Mouse (Mus musculus) forebrain, embryonic 14.5 days (tissue): Measurements from ENCODE around the gene Pigv. TPM values are rescaled to one million over a fixed set of nuclear protein-coding genes. Genes with fewer than 3 reads are reported as not detected.

Experiments used
- ATAC-seq: fragments of 200-750 bp; cut with Nextera tagmentation; 2 replicates; pipeline ENCODE4 v1.8.0; 2017; ENCODE audit warnings: mild to moderate bottlenecking, moderate library complexity
- DNase-seq: peaks from one replicate; pipeline ENCODE4 v3.0.0-alpha.2; 2015; ENCODE audit warnings: low spot score
- H3K27ac ChIP-seq: fragments of 300-500 bp; sonication (generic); 2 replicates; pipeline ENCODE4 v1.5.1; 2014; ENCODE audit warnings: low read depth, mild to moderate bottlenecking, control low read depth, low read length, moderate library complexity
- H3K27me3 ChIP-seq: fragments of 300-500 bp; sonication (generic); replicated peaks from 2 replicates; pipeline ENCODE4 v1.6.1; 2014; ENCODE audit warnings: low read length, control low read depth, mixed read lengths; ENCODE audit not compliant: control insufficient read depth, insufficient read depth
- H3K36me3 ChIP-seq: fragments of 300-500 bp; sonication (generic); 2 replicates; pipeline ENCODE4 v1.6.1; 2014; ENCODE audit warnings: low read length, control low read depth; ENCODE audit not compliant: control insufficient read depth, insufficient read depth
- H3K4me1 ChIP-seq: fragments of 300-500 bp; sonication (generic); 2 replicates; pipeline ENCODE4 v1.6.1; 2014; ENCODE audit warnings: antibody characterized with exemption, low read length, control low read depth; ENCODE audit not compliant: control insufficient read depth, insufficient read depth
- H3K4me2 ChIP-seq: fragments of 300-500 bp; sonication (generic); 2 replicates; pipeline ENCODE4 v1.6.1; 2014; ENCODE audit warnings: mild to moderate bottlenecking, control low read depth, low read length
- H3K4me3 ChIP-seq: fragments of 300-500 bp; sonication (generic); 2 replicates; pipeline ENCODE4 v1.5.1; 2014; ENCODE audit warnings: low read depth, low read length, control low read depth
- H3K9ac ChIP-seq: fragments of 300-500 bp; sonication (generic); 2 replicates; pipeline ENCODE4 v1.6.1; 2014; ENCODE audit warnings: mild to moderate bottlenecking, low read length, control low read depth, moderate library complexity
- H3K9me3 ChIP-seq: fragments of 300-500 bp; sonication (generic); replicated peaks from 2 replicates; pipeline ENCODE4 v1.6.1; 2016; ENCODE audit warnings: low read length, control low read depth, mixed read lengths; ENCODE audit not compliant: control insufficient read depth
- WGBS: fragments of 180-500 bp; shearing (Covaris S2); extraction: QIAGEN DNeasy Blood & Tissue Kit; methylation state at CpG from one replicate; pipeline ENCODE4 v1.1.7; 2014; 5-methylcytosine and 5-hydroxymethylcytosine counted together
- microRNA-seq: library from miRNA; unstranded; fragments of <30 nt; microRNA quantifications from one replicate; pipeline ENCODE4, GENCODE M21; 2016
- polyA plus RNA-seq: library from polyadenylated mRNA; unstranded; fragments of >200 nt; fragmentation: Nextera tagmentation; extraction: Ambion mirVana; gene quantifications from 2 replicates; pipeline ENCODE4 v1.2.1, GENCODE M21; 2014

Gene Pigv
- polyA plus RNA-seq, 1 experiment from 2014 or later, result 7.0 TPM

DNA sequence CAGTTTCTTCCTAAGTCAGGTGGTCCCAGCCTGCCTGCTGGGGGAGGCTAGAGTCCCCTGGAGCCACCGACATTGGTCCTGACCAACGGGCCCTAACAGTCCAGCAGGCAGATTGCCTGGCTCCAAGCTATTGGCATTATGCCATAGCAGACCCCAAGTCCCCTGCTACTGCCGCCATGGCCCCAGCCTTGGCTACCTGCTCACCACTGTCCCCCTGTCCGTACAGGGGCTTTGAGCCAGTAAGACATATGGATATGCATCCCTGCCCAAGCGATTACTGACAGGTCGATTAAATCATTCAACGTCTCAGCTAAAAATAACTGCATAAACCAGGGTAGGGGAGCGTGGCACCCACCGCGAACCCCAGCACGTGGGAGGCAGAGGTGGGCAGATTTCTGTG is 54.5 kb downstream of the Pigv start:
- Histone ChIP-seq H3K27me3 (no peaks in the 10 kb centered on the region), H3K4me3 (no peak overlapping the region), H3K36me3 (peaks cover 15% of the 10 kb centered on the region), H3K9me3 (no peaks in the 10 kb centered on the region), H3K9ac (no peak overlapping the region), H3K4me1 (no peaks in the 10 kb centered on the region), H3K27ac (no peak overlapping the region), H3K4me2 (no peak overlapping the region)
- ATAC-seq (no peak), DNase-seq (no peak)
- WGBS, result 95% methylated on average over 11 of the region's 11 CpGs

DNA sequence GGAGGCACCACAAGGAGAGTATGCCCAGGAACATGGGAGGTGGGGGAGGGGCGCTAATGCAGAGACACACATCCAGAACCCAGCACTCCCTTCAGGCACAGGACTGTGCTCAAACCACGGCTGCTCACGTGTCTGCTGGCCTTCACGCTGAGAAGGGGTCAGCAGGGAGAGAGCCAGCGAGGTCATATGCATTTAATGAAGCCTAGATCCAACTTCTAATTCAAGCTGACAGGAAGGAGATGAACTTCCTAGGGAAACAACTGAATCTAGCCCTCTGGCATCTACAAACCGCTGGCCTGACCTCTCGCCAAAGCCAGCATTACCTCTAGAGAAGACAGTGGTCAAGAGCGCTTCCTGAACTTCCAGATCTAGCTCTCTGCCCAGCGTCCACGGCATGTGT is 57.0 kb downstream of the Pigv start:
- H3K4me1 ChIP-seq, result no peaks in the 10 kb centered on the region
- H3K27ac ChIP-seq, result no peak overlapping the region
- DNase-seq (no peak), ATAC-seq (no peak)
- 84% methylated on average over 10 of the region's 10 CpGs for WGBS
- no peak overlapping the region for H3K4me3 ChIP-seq
- peaks cover 27% of the 10 kb centered on the region for H3K36me3 ChIP-seq
- no peak overlapping the region for H3K4me2 ChIP-seq
- H3K27me3 ChIP-seq, result no peaks in the 10 kb centered on the region
- no peak overlapping the region for H3K9ac ChIP-seq
- 0 out of 2 replicates have a peak, but pooled peaks cover 3% of the 10 kb centered on the region for H3K9me3 ChIP-seq

DNA sequence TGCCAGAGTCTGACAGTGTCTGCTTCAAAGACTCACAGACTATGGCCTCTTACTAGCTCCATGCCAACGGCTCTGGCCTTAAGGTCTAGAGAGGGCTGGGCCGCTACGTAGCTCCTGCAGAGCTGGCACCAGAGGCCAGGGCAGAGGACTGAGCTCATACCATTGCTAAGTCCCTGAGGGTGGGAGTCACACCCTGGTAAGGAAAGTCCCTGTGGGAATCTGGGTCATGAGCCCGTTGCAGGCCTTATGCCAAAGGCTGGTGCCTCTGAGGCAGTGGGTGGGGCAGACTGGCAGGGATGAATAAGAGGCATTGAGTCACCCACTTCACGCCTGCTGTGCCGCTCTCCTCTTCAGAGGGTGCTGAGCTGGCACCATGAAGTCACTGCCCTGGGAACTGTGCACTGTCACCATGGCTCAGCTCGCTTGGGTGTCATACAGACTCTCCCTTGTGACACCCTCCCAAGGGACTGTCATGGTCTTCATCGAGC is 58.1 kb downstream of the Pigv start:
- Histone ChIP-seq H3K4me1 (no peaks in the 10 kb centered on the region), H3K4me2 (no peak overlapping the region), H3K9ac (no peak overlapping the region), H3K27me3 (no peaks in the 10 kb centered on the region), H3K4me3 (no peak overlapping the region), H3K9me3 (0 out of 2 replicates have a peak, but pooled peaks cover 3% of the 10 kb centered on the region), H3K27ac (no peak overlapping the region), H3K36me3 (peaks cover 24% of the 10 kb centered on the region)
- WGBS, result 89% methylated on average over 8 of the region's 8 CpGs
- ATAC-seq (no peak), DNase-seq (no peak)

DNA sequence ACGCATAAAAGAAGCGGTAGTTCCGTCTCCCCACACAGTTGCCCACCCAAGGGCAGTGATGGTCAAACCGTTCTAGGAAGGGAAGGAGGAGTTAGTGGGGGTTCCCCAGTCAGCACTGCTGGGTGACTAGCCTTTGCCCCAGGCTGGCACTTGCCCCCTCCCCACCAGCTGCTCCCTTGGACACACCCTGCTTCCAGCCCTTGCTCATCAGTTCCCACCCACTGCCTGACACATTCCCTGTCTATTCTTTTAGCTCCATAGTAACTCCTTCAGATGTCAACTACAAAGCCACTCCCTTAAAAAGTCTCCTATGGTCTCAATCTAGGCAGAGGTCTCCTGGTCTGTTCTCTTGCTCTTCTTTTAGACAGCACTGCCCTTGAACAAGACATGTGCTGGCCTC is 58.6 kb downstream of the Pigv start:
- Histone ChIP-seq H3K27ac (no peak overlapping the region), H3K36me3 (peaks cover 24% of the 10 kb centered on the region), H3K4me1 (no peaks in the 10 kb centered on the region), H3K9me3 (0 out of 2 replicates have a peak, but pooled peaks cover 3% of the 10 kb centered on the region), H3K4me3 (no peak overlapping the region), H3K27me3 (no peaks in the 10 kb centered on the region), H3K4me2 (no peak overlapping the region), H3K9ac (no peak overlapping the region)
- WGBS, result 96% methylated on average over 4 of the region's 4 CpGs
- DNase-seq (no peak), ATAC-seq (no peak)

DNA sequence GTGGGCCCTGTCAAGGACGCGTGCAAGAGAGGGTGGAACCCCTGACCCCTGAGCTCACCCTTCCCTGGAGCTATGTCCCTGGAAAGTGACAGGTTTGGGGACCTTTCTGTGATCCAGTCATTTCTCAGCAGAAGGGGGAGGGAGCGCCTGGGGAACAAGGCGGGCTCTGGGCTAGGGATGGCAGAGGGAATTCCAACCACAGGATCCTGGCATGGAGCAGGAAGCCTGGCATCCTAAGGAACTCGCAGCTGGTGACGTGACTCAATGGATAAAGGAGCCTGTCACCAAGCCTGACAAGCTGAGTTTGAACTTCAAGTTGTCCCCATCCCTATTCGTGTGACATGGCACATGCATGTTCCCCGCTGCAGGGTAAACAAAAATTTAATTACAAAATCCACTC is 59.4 kb downstream of the Pigv start:
- 0 out of 2 replicates have a peak, but pooled peaks cover 3% of the 10 kb centered on the region for H3K9me3 ChIP-seq
- H3K27ac ChIP-seq, result no peak overlapping the region
- no peak overlapping the region for H3K4me3 ChIP-seq
- no peaks in the 10 kb centered on the region for H3K4me1 ChIP-seq
- no peak overlapping the region for H3K9ac ChIP-seq
- H3K36me3 ChIP-seq, result peaks cover 29% of the 10 kb centered on the region
- no peak overlapping the region for H3K4me2 ChIP-seq
- H3K27me3 ChIP-seq, result no peaks in the 10 kb centered on the region
- WGBS, result 92% methylated on average over 8 of the region's 8 CpGs
- ATAC-seq (no peak), DNase-seq (no peak)

DNA sequence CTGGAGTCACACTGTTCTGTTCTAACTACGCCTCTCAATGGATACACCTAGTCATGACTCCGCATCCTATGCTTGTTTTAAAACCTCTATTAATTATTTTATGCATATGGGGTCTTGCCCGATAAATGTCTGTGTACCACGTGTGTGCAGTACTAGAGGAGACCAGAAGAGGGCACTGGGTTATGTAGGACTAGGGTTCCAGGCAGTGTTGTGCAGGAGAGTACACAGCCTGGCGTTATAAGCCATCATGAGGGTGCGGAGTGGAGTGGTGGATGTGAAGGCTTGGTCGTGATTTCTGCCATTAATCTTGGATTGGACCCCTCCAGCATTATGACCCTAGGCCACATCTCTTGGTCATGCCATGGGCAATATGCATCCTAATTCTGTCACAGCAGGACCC is 60.0 kb downstream of the Pigv start:
- H3K4me1 ChIP-seq, result no peaks in the 10 kb centered on the region
- H3K9me3 ChIP-seq, result 0 out of 2 replicates have a peak, but pooled peaks cover 3% of the 10 kb centered on the region
- H3K4me2 ChIP-seq, result no peak overlapping the region
- no peaks in the 10 kb centered on the region for H3K27me3 ChIP-seq
- ATAC-seq, result no peak
- peaks cover 33% of the 10 kb centered on the region for H3K36me3 ChIP-seq
- H3K9ac ChIP-seq, result no peak overlapping the region
- H3K4me3 ChIP-seq, result no peak overlapping the region
- H3K27ac ChIP-seq, result no peak overlapping the region
- DNase-seq, result no peak
- 95% methylated on average over 7 of the region's 7 CpGs for WGBS

DNA sequence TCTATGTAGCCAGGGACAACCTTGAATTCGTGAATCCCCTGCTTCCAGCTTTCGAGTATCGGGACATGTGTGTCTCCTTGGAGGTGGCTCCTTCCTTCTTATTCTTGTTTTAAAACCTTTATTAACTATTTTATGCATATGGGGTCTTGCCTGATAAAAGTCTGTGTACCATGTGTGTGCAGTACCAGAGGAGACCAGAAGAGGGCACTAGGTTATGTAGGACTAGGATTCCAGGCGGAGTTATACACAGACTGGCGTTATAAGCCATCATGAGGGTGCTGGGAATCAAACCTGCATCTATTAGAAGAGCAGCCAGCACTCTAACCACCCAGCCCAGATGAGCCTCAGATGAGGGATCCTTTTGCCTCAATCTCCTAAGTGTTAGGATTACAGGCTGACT is 60.6 kb downstream of the Pigv start:
- no peak overlapping the region for H3K9ac ChIP-seq
- DNase-seq (no peak), ATAC-seq (no peak)
- peaks cover 38% of the 10 kb centered on the region for H3K36me3 ChIP-seq
- 96% methylated on average over 5 of the region's 5 CpGs for WGBS
- no peaks in the 10 kb centered on the region for H3K4me1 ChIP-seq
- no peaks in the 10 kb centered on the region for H3K27me3 ChIP-seq
- no peak overlapping the region for H3K4me2 ChIP-seq
- no peak overlapping the region for H3K27ac ChIP-seq
- 0 out of 2 replicates have a peak, but pooled peaks cover 3% of the 10 kb centered on the region for H3K9me3 ChIP-seq
- H3K4me3 ChIP-seq, result no peak overlapping the region

Small RNAs within 50 kb of the gene (microRNA-seq; reads per million reads assigned to microRNA genes)
- 0.53 reads per million for gene Mir7227

Other genes with a start within 250 kb of the Pigv start
- 0.09 and 0.27 TPM in 2 replicates for gene Tent5b, start 192.5 kb downstream of the Pigv start, polyA plus RNA-seq
- gene Trnp1, start 174.1 kb downstream of the Pigv start, polyA plus RNA-seq, result 5.8 and 6.2 TPM in 2 replicates
- gene Kdf1, start 153.7 kb downstream of the Pigv start, polyA plus RNA-seq, result 0.12 and 0.20 TPM in 2 replicates
- gene Nudc, start 126.7 kb downstream of the Pigv start, polyA plus RNA-seq, result 139 and 181 TPM in 2 replicates
- not detected in 2 replicates for gene Nr0b2, start 119.3 kb downstream of the Pigv start, polyA plus RNA-seq
- gene Gpatch3, start 97.9 kb downstream of the Pigv start, polyA plus RNA-seq, result 6.5 and 6.6 TPM in 2 replicates
- gene Gpn2, start 88.3 kb downstream of the Pigv start, polyA plus RNA-seq, result 29.3 and 30.1 TPM in 2 replicates
- gene Sfn, start 70.5 kb downstream of the Pigv start, polyA plus RNA-seq, result 0.84 and 1.1 TPM in 2 replicates
- 2.0 and 2.5 TPM in 2 replicates for gene Zdhhc18, start 22.5 kb downstream of the Pigv start, polyA plus RNA-seq
- gene Arid1a, start 84.1 kb upstream of the Pigv start, polyA plus RNA-seq, result 30.9 and 35.4 TPM in 2 replicates
- gene Rps6ka1, start 215.2 kb upstream of the Pigv start, polyA plus RNA-seq, result 13.5 and 16.2 TPM in 2 replicates